7 mouse cellular contexts compared by ENCODE assay signal in genomic region chr5:150441690-150442089, GRCm38 (mm10).
DNase-seq lines count a peak whose midpoint lies in the region; ATAC-seq and TF ChIP-seq lines count a peak whose summit lies in the region.

No protein-coding gene starts in this region.

- no peak for TF ChIP-seq EP300 in CH12.LX (IDR thresholded peaks at IDR 0.05; ENCODE audit: low read length)

- peak; percentile 85 to 94 for TF ChIP-seq CTCF in CH12.LX (conservative IDR thresholded peaks at IDR 0.05 in 1 of 2, IDR thresholded peaks at IDR 0.05 in 1 of 2; ENCODE audit: low read depth in 2 of 2, low read length in 2 of 2)
- peak; percentile 72 for TF ChIP-seq CTCF in Patski (IDR thresholded peaks at IDR 0.05)

- H3K79me2 ChIP-seq in CH12.LX (replicated peaks; ENCODE audit: control insufficient read depth, extremely low read depth, insufficient read depth, poor library complexity, severe bottlenecking) = no peaks in the 10 kb centered on the region

- POLR2A ChIA-PET in Patski (lab: Charles Lee) = interaction anchor here (0.6 to 1.1 kb wide), 2 partner anchors 32 to 44 kb away, joined by 3 read pairs; no protein-coding TSS in a partner anchor

- no peak for ATAC-seq in kidney, embryonic 15.5 days (replicated peaks; ENCODE audit: low FRiP score)
- ATAC-seq in Patski = no peak
- no peak for ATAC-seq in embryonic facial prominence, embryonic 14.5 days (ENCODE audit: low read depth)
- peak; percentile 69; the same call in 1 of the 2 replicates for ATAC-seq in megakaryocyte, adult 5-6 weeks (ENCODE audit: poor library complexity, severe bottlenecking)
- no peak for ATAC-seq in monocyte, adult 5-6 weeks (replicated peaks; ENCODE audit: insufficient number of reproducible peaks, low FRiP score, low TSS enrichment, poor library complexity, severe bottlenecking)

- dilution Hi-C loops in CH12.LX (cut with MboI; ENCODE audit: extremely low pct_ligation_motif_present, extremely low pct_unique_long_range_greater_than_20kb, low sequenced_read_pairs) = no loop called here

- CTCF ChIA-PET in Patski (lab: Charles Lee) = interaction anchor here (0.7 to 2.2 kb wide), 21 partner anchors 8 to 254 kb away, joined by 3 to 17 read pairs (median 5); partner anchors contain the start of genes N4bp2l2 and Pds5b

- no peaks in the 10 kb centered on the region for H3K9me3 ChIP-seq in kidney, embryonic 15.5 days (replicated peaks)
- no peaks in the 10 kb centered on the region for H3K9me3 ChIP-seq in CH12.LX (replicated peaks; ENCODE audit: low read length)
- H3K9me3 ChIP-seq in embryonic facial prominence, embryonic 14.5 days (ENCODE audit: control insufficient read depth, low read length) = no peaks in the 10 kb centered on the region

- peak; percentile 54 for DNase-seq in kidney, adult 9 months
- DNase-seq in CH12.LX (ENCODE audit: extremely low read depth) (peak; percentile 73), Patski (ENCODE audit: low read depth, low spot score) (no peak)
- peak; percentile 56 for DNase-seq in embryonic facial prominence, embryonic 14.5 days (ENCODE audit: low spot score)

- no peaks in the 10 kb centered on the region for H3K36me3 ChIP-seq in kidney, embryonic 15.5 days
- no peaks in the 10 kb centered on the region for H3K36me3 ChIP-seq in CH12.LX (replicated peaks in 1 of 2; ENCODE audit: control insufficient read depth in 1 of 2, insufficient read depth in 1 of 2, low read length in 1 of 2)
- H3K36me3 ChIP-seq in embryonic facial prominence, embryonic 14.5 days (ENCODE audit: control insufficient read depth, insufficient read depth, low read length) = peaks cover 12% of the 10 kb centered on the region; the same call in 1 of the 2 replicates

- no peak overlapping the region for H3K9ac ChIP-seq in kidney, embryonic 15.5 days
- H3K9ac ChIP-seq in CH12.LX (ENCODE audit: insufficient read depth, low read depth) = no peak overlapping the region
- no peak overlapping the region for H3K9ac ChIP-seq in embryonic facial prominence, embryonic 14.5 days (ENCODE audit: low read depth, low read length)

- no peak overlapping the region for H3K27ac ChIP-seq in kidney, embryonic 15.5 days
- no peak overlapping the region for H3K27ac ChIP-seq in CH12.LX (ENCODE audit: insufficient read depth, low read depth)
- H3K27ac ChIP-seq in embryonic facial prominence, embryonic 14.5 days (replicated peaks; ENCODE audit: low read depth, low read length) = no peak overlapping the region

- H3K4me3 ChIP-seq in kidney, embryonic 15.5 days (replicated peaks) = no peak overlapping the region
- no peak overlapping the region for H3K4me3 ChIP-seq in CH12.LX (replicated peaks in 1 of 3; ENCODE audit: low read depth in 2 of 3, low read length in 2 of 3, poor library complexity in 1 of 3)
- no peak overlapping the region for H3K4me3 ChIP-seq in embryonic facial prominence, embryonic 14.5 days (ENCODE audit: low read depth, low read length)

- in situ Hi-C loops in CH12.LX (cut with MboI; ENCODE audit: low pct_ligation_motif_present, low pct_unique_long_range_greater_than_20kb, low sequenced_read_pairs) (no loop called here), Patski (cut with MboI; ENCODE audit: low pct_unique_long_range_greater_than_20kb) (no loop called here)

- 40% methylated on average over 7 of the region's 7 CpGs for WGBS in kidney, embryonic 15.5 days
- WGBS in embryonic facial prominence, embryonic 14.5 days = 39% methylated on average over 7 of the region's 7 CpGs

- TF ChIP-seq POLR2A in CH12.LX (IDR thresholded peaks at IDR 0.05; ENCODE audit: low read depth, low read length) = no peak

- no peak overlapping the region for H3K4me2 ChIP-seq in kidney, embryonic 15.5 days
- no peak overlapping the region for H3K4me2 ChIP-seq in CH12.LX (ENCODE audit: insufficient read depth, low read depth, poor library complexity, severe bottlenecking)
- no peak overlapping the region for H3K4me2 ChIP-seq in embryonic facial prominence, embryonic 14.5 days (ENCODE audit: low read depth, low read length)

- peaks cover 3% of the 10 kb centered on the region; the same call in 1 of the 2 replicates for H3K4me1 ChIP-seq in kidney, embryonic 15.5 days
- H3K4me1 ChIP-seq in CH12.LX (ENCODE audit: control insufficient read depth in 1 of 2, insufficient read depth in 2 of 2) = no peaks in the 10 kb centered on the region
- H3K4me1 ChIP-seq in embryonic facial prominence, embryonic 14.5 days (ENCODE audit: control insufficient read depth, insufficient read depth, low read length) = no peaks in the 10 kb centered on the region

- peak; percentile 81 for TF ChIP-seq RAD21 in CH12.LX (IDR thresholded peaks at IDR 0.05; ENCODE audit: low read depth, low read length)

- no peaks in the 10 kb centered on the region for H3K27me3 ChIP-seq in kidney, embryonic 15.5 days
- H3K27me3 ChIP-seq in CH12.LX (replicated peaks) (peaks cover 12% of the 10 kb centered on the region), Patski (no peaks in the 10 kb centered on the region)
- H3K27me3 ChIP-seq in embryonic facial prominence, embryonic 14.5 days (replicated peaks; ENCODE audit: control insufficient read depth, insufficient read depth, low read length) = no peaks in the 10 kb centered on the region

TF ChIP-seq in CH12.LX, 34 proteins besides CTCF, POLR2A, EP300 and RAD21:
- TF ChIP-seq ZC3H11A (IDR thresholded peaks at IDR 0.05; ENCODE audit: low read depth, low read length) = peak; percentile 56
- TF ChIP-seq POLR2AphosphoS2 (IDR thresholded peaks at IDR 0.05; ENCODE audit: low read depth, low read length) = no peak
- no peak for TF ChIP-seq ZNF384 (IDR thresholded peaks at IDR 0.05; ENCODE audit: low read depth, low read length)
- peak; percentile 85 for TF ChIP-seq SMC3 (IDR thresholded peaks at IDR 0.05; ENCODE audit: low read depth, low read length)
- no peak for TF ChIP-seq USF2 (conservative IDR thresholded peaks at IDR 0.05; ENCODE audit: low read depth, low read length)
- peak; percentile 14; the same call in 1 of the 2 replicates for TF ChIP-seq HCFC1 (IDR thresholded peaks at IDR 0.05; ENCODE audit: low read depth, low read length)
- peak; percentile 24; the same call in 1 of the 2 replicates for TF ChIP-seq NELFE (IDR thresholded peaks at IDR 0.05; ENCODE audit: low read depth, low read length)
- peak; percentile 67; the same call in 1 of the 2 replicates for TF ChIP-seq MYC (IDR thresholded peaks at IDR 0.05; ENCODE audit: low read depth, low read length)
- peak; percentile 51; the same call in 1 of the 2 replicates for TF ChIP-seq MAX (IDR thresholded peaks at IDR 0.05; ENCODE audit: low read length)
- TF ChIP-seq MXI1 (IDR thresholded peaks at IDR 0.05; ENCODE audit: low read depth, low read length) = 0 out of 2 replicates have a peak, but pooled peaks have one; percentile 26
